Mouse (Mus musculus) c-Kit-positive CD71-positive TER-119-negative erythroid progenitor cells, embryonic 14.5 days (primary cell): ENCODE results near the gene Ahdc1.

Experiments used
- DNase-seq: peaks from one replicate; pipeline ENCODE4 v3.0.0-alpha.2; 2013; ENCODE audit warnings: low read depth

Ahdc1 gene

DNA sequence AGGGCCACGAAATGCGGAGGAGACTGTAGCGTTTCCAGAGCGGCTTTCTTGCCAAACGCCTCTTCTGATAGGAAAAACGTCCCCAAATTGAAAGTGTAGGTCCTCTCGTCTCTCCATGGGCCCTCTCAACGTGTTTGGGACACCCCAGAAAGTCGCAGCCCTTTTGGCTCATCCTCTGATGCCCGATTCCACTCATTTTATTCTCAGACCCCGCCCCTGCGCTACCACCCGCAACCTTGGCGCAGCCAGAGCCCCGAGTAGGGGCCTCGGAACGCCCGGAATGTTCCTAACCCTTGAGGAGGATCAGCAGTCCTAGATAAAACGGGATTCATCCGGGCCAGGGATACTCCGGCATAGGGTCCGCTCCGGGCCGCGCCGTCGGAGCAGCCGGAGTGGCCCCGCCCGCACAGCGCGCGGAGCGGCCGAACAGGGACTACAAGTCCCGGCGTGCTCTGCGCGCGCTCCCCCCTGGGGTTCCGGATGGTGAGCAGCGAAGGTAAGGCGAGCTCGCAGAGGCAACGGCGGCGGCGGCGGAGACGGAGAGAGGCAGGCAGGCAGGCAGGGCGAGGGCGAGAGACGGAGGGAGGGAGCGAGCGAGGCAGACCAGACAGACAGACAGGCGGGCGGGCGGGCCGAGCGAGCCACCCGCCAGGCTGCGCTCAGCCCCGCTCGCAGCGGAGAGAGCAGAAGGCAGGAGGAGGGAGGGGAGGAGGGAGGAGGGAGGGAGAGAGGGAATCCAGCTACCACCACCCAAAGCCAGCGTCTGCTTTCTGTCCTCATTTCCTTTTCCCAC lies at the start of gene Ahdc1:
TSS of gene Ahdc1 (plus strand) at position 233 of the 793 bp plus-strand sequence.
- DNase-seq: peak; percentile 82

DNA sequence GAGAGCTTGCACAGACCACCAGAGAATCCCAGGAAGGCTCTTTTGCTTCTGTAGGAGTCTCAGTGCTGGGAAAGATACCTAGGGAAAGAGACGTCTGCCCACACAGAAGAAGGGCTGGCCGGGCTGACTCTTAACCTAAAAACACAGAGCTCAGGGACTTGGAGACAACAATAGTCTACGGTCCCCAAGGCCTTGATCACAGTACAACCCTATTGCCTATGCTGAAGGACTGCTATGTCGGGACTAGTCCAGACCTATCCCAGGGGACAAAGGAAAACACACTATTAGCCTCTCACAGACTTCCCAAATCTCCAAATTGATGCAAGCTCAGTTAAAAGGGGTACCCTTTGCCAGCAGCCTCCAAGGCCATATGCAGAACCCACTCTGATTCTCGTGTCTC lies 49.2 kb upstream of the Ahdc1 start:
- no peak for DNase-seq

DNA sequence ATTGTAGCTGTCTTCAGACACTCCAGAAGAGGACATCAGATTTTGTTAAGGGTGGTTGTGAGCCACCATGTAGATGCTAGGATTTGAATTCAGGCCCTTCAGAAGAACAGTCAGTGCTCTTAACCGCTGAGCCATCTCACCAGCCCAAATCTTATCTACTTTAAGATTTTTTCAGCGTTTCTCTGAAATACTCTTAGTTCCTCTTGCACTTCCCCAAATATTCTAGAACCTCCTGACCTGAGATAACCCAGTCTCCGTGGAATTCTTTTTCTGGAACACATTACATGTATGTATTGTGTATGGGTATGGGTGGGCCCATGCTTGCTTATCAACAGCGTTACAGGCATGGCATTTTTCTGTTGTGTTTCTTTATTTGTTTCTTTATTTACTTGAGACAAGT lies 48.4 kb upstream of the Ahdc1 start:
- no peak for DNase-seq

DNA sequence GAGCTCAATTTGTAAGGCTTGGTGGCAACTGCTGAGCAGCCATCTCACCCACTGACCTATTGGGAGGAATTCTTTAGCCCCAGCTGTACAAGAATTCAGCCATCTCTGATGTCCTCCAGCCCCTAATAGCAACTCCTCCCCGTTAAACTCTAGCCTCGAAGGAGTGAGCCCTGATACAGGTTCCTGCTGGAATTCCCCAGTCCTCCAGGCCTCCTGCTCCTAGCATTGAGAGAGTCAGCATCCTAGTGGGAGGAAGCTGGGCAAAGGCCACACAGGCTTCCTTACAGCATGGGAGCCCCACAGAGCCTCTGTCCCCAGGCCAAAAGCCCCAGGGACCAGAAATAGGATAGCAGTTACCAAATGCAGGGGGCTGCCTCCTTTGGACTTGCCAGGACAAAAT lies 47.6 kb upstream of the Ahdc1 start:
- DNase-seq: no peak

DNA sequence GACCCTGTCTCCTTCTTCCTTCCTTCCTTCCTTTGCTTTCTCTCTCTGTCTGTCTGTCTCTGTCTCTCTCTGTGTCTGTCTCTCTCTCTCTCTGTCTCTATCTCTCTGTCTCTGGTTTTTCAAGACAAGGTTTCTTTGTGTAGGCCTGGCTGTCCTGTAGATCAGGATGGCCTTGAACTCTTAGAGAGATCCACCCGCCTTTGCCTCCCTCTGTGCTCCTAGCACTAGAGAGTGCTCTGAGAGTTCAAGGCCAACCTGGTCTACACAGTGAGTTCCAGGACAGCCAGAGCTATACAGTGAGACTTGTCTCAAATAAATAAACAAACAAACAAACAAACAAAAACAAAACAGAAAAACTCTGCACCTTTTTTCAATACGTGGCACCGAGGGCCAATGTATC lies 47.0 kb upstream of the Ahdc1 start:
- no peak for DNase-seq

DNA sequence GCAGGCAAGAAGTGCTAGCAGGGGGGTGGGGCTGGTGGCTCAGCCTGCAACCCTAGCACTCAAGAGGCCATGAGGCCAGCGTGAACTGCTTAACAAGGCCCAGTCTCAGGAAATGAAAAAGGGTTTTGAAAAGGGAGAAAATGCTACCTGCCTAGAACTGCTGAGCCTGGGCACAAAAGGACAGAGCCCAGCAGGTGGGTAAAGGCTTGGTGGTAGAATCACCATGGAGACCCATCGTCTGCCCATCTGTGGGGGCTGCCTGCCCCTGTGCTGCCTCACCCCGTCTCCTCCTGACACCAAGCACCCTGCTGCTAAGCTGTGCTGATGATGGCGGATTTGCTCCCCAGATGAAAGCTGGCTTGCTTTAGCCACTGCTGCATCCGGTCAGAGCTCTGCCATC lies 46.6 kb upstream of the Ahdc1 start:
- DNase-seq: no peak

DNA sequence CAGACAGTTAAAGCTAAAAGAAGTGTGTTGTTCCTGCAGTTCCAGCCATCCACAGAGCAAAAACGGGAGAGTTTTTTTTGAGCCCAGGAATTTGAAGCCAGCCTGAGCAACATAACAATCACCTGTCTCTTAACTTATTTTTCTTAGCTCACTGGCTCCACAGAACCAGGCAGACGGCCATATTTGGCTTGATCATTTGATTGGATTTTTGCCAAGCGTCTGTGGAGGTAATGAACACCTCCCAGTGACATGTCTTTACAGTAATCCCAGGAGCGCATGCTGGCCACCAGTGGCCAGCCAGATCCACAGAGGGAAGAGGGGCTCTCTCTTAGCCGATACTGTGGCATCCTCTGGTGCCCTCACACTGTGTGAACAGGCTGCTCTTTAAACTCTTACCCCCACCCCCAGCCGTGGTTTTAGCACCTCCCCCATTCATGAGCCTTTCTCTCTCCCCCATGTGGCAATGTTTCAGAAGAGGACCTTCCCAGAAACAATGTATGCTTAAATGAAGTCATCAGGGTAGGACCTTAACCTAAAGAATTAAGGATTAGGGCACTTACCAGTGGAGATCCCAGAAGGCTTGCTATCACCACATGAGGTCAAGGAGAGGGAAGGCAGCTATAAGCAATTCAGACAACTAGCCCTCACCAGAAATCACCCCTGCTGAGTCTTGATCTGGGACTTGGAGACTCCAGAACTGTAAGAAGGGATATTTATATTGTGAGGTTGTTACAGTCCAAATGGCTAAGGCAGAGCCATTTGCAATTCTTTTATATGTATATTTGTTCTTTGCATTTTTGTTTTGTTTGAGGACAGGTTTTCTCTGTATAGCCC lies 42.7 kb upstream of the Ahdc1 start:
- no peak for DNase-seq

DNA sequence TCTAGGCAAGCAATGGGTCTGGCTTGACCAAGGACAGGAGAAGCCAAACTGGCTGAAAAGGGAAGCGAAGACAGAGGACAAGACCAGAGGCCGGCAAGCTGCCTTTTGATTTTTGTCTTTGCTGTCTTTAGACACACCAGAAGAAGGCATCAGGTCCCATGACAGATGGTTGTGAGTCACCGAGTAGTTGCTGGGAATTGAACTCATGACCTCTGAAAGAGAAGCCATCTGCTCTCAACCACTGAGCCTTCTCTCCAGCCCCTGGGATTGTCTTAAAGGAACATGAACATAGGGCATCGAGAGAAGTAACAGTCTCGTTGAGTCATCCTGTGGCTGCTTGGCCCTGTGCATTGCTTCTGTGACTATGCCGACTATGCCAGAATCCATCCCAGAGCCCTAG lies 39.5 kb upstream of the Ahdc1 start:
- DNase-seq: no peak

DNA sequence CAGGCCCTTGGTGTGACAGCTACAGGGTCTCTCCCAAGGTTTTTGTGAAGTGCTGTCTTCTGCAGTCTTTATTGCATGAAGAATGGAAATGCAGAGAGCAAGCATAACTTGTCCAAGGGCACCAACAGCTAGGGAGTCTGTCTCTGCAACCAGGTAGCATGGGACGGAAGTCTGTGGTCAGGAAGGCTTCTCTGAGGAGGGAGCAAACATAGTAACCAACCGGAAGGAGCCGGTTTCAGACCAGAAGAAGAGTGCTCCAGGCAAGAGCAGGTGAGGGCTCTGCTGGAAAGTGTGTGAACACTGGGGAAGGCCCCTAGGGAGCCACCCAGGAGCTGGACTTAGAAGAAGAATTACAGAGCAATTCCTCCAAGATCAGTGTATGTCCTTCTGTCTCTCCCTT lies 39.0 kb upstream of the Ahdc1 start:
- no peak for DNase-seq

DNA sequence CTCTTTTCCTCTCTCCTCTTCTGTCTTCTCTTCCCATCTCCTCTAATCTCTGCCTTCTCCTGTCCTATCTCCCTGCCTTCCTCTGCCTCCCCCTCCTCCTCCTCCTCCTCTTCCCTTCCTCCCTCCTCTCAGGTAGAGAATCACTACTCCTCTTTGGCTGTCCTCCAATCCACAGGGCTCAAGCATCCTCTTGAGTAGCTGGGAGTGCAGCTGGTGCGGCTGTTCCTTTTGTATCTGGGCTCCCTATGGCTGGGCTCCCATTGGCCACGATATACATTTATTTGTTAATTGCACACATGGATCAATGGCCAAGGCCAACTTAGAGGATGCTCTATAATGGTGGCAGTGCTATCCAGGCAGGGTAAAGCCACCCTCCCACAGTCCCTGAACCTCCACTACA lies 38.5 kb upstream of the Ahdc1 start:
- DNase-seq: no peak

DNA sequence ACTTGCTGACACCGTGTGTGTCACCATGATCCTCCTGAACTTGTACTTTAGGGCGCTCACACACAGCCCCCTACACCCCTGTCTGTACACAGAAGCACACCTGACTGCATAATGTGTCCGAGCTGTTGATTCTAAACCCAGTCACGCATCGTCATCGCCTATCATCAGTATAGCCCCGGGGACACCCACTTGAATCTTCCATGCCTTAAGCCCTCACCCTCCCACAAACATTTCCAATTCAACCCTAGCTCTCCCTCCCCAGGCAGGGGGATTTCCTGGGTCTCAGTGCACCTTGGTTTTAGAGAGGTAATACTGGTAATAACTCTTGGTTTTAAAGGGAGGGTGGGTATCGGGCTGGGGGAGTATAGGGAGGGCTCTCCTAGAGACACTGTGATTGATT lies 37.9 kb upstream of the Ahdc1 start:
- DNase-seq: no peak

DNA sequence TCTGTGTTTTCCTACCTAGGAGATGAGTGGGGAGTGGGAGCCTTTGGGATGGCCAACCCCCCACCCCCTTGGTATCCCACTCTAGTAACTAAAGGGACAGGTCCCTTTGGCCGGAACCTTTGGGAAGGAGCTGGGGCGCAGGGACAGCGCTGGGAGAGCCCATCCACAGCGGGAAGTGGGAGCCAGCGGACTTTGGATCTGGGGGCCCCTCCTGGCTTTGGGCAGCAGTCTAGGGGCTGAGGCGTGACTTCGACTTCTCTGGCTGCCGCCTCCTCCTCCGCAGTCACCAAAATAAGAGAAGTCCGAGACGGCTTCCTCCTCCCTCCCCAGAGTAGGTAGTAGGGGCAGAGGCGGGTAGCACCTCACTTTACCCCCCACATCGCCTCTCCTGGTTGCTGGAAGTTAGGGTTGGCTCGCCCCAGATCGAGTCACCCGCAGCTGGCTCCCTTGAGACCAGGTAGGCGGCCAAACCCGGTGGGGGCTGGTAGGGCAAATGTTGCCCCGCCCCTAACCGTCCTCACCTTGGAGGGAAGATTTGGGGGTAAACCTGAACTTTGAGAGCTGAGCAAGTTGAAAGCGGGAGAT lies 37.2 kb upstream of the Ahdc1 start, which contains the start of gene Fgr:
TSS of gene Fgr (plus strand) at position 282 of the 585 bp plus-strand sequence.
- DNase-seq: no peak

DNA sequence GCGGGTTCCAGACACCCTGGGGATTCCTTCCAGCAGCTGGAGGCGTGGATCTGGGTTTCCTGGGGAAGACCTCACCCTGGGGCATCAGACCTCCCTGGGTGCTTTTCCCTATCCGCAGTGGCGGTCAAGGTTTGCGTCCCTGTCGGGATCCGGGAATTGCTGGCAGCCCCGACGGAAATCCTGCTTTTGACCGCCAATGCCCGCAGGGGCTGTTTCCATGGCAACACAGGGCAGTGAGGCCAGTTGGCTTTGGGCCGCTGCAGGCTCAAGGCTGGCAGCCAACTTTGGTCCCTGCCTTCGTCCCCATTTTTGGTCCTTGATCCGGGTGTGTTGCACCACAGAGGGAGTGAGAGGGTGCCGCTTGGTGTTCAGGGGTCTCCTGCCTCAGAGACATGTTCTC lies 36.2 kb upstream of the Ahdc1 start:
- no peak for DNase-seq

DNA sequence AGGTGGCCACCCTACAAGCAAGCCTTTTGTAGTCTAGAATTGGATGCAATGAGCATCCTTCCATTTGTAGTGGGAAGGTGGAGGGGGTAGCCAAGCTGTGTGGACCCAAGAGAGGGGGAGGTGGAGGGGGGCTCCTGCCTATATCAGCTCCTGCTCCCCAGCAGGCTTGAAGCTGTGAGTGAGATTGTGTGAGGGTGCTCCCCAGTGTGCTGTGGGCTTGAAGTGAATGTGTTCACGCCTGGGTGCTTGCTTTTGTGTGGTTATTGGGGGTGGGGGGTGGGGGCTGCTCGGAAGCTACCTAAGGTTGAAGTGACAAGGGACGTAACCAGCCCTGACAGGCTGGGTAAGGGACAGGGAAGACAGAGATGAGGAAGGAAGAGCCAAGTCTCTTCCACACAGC lies 35.3 kb upstream of the Ahdc1 start:
- no peak for DNase-seq

DNA sequence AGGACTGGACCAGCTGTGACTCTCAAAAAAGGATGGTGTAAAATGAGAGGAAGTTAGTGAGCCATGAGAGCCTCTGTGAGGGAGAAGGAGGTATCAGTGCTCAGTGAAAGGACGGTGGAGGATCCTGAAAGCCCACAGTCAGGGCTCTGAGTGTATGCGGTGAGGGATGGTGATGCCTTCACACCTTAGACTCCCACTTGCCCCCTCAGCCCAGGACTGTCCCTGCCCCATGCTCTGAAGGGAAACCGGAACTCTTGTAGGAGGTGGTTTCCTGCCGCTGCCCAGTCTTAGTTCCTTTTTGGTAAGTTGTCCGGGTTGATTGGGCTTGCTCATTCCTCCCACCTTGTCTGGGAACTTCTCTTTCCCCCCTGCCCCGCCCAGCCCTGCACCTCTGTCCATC lies 34.3 kb upstream of the Ahdc1 start:
- no peak for DNase-seq

DNA sequence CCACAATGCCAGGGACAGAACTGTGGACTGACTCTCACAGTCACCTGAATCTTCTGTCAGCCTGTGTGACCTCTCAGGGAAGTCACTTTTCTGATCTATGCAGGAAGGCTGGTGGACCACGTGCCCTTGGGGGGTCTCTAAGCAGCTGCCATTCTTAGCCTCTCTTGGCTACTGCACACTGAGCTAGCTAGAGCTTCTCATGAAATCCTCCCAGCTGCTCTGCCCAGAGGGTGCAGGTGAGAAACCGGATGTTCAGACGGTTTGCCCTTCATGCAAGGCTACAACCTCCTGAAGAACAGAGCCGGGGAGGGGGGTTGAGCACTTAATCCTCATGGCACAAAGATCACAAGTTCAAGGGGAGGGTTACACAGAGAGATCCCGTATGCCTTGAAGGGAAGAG lies 33.5 kb upstream of the Ahdc1 start:
- DNase-seq: no peak

DNA sequence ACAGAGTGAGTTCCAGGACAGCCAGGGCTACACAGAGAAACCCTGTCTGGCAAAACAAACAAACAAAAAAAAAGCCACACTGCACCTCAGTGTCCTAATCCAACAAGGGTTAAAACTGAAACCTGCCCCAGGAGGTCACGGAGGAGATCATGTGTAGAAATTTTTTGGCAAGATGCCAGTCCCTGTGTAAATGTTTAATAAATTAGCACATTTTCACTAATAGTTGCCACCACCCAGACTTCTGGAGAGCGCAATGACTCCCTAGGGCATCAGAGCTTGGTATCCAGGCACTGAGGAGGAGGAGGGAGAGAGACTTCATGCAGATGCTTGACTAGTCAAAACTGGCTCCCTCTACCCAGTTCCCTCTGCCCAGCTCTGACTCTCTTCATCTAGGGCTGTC lies 31.9 kb upstream of the Ahdc1 start:
- no peak for DNase-seq

DNA sequence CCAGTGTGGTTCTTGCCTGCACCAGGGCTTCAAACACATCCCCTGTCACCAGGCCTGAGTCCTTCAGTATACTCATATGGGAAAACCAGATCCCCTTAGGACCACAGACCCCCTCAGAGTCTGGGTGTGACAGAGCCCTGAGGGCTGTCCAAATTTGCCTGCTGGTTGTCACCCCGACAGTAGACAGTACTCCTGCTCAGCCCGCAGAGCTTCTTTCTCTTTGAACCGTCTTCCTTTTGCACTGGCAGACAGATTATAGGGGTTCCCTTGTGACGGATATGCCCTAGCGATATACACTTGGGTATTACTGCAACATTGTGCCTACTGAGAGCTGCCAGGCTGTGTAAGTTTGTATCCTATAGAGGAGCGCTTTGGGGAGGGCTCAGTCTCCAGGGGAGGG lies 29.4 kb upstream of the Ahdc1 start:
- DNase-seq: no peak

DNA sequence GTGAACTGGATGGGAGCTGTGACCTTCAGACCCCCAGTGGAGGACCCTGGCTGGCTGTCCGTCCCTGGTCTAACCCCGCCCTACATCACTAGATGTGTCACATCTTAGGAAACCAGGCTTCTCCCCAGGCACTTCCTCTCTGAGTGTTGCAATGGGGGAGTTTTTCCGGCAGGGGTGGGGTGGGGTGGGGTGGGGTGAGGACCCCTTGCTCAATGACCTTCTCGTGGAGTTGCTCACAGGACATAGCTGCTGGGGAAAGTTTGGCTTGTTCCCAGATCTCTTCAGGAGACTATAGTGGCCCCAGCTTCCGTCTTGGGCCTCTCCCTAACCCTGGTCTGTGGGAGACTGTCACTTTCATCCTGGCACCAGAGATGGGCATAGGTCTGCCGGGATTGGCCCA lies 28.1 kb upstream of the Ahdc1 start:
- no peak for DNase-seq

DNA sequence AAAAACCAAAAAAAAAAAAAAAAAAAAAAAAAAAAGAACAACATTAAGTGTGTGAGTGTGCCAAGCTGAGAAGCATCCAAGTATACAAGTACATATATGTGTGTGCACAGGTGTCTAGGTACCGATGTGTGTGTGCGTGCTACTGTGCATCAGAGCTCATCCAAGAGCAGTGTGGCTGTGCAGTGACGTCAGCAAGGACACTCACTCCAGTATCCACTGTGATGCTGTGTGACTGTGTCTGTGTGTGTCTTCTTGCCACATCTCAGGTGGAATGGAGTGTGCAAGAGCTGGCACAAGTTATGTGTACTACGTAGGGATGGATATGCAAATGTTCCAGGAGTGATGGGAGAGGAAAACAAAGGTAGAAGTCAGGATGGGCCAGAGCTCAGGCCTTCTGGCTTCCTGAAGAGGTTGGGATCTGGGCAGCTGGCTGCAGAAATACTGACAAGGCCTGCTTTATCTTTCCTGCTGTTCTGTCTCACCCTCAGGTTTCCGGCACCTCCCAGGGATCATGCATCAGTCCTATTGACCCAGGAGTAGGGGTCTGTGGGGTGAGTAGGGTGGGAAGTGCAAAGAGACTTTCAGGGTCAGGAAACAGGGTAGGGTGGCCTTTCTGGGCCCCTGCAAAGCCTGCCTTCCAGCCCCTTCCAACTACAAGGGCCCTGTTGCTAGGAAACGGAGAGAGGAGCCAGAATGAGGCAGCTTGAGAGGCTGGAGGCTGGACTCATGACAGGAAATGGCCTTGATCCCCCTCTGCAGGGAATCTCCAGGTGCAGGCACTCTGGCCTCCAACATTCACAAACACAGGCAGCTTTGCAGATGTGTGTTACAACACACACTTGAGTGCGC lies 27.2 kb upstream of the Ahdc1 start:
- DNase-seq: no peak

DNA sequence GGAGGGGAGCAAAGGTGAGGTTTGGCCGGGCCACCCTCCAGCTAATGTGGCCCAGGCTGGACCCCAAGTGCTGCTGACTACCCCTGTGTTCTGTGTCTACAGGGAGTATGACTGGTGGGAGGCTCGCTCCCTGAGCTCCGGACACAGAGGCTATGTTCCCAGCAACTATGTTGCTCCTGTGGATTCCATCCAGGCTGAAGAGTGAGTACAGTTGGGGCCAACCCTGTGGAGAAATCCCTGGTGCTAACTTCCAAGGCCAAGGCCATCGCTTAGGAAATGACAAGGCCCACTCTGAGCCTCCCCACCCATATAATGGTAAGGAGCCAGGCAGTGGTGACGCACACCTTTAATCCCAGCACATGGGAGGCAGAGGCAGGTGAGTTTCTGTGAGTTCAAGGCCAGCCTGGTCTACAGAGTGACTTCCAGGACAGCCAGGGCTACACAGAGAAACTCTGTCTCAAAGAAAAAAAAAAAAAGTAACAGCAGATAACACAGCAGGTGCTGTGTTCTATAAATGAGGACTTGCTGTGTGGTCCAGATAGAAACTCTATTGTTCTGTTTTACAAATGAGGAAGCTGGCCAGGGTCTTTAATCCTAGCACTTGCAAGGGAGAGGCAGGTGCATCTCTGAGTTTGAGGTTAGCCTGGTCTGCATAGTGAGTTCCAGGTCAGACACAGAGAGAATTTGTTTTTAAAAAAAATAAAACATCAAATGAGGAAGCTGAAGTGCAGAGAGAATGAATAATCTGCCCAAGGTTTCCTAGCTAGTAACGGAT lies 22.3 kb upstream of the Ahdc1 start:
- DNase-seq: no peak
